Mouse (Mus musculus): ENCODE measurements around the gene Thtpa. TPM values are rescaled to one million over a fixed set of nuclear protein-coding genes. Genes with fewer than 3 reads are reported as not detected.

Thtpa gene
- polyA plus RNA-seq, 1 experiment: 7.5 TPM

DNA sequence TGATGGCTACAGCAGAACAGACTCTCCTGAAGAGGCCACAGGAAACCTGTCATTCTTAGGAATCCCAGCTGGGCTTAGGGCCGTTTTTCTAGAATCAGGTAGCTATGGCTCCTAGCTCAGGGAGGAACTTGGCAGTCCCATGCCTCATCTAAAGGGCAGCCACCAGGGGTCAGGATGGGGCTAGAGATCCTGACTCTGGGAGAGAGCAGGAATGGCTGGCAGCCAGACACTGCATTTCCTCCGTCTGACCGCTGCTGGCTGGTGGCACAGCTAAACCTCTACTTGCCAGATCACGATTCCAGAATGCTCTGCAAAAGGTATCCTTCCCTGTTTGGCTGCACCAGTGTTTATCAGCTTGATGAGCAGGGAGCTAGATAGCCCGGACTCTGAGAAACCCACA lies 27.4 kb downstream of the Thtpa start:
- WGBS: 3% methylated on average over 5 of the region's 5 CpGs
- no peak for DNase-seq (ENCODE audit: low read depth, low spot score)

DNA sequence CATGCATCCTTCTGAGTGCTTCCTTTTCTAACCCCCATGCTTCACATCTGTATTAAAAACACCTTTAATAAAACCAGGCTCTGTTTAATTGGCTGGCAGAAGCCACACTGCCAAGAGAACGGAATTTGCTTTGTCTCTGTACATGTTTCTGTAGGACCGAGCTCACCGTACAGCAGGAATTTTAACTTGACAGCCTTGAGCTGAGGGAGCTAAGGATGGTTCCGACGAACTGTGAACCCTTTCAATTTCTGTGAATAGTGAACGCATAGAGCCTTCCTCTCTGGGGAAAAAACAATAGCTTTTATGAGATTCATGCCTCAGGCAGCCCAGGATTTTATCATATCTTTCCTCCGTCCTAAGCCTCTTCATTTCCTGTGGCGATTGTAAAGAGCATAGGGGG lies 27.8 kb downstream of the Thtpa start:
- DNase-seq (ENCODE audit: low read depth, low spot score): no peak
- WGBS: 52% methylated on average over 8 of the region's 8 CpGs

DNA sequence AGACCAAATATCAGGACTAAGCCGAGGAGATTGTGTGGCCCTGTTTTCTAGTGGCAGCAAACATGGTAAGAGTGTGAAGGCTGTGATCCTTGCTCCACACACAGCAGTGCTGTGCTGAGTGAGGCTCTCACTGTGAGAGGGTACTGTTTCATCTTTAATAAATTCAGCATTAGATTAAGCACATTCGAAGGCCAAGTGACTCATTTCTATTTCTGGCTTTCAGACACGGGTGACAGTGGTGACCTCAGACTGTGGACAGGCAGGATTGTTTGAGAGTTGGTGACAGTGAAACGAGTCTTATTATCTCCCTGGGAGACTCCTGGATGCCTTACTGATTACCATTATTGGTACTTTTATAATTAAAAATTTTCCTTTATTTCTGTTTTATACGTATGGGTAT lies 31.1 kb downstream of the Thtpa start:
- 66% methylated on average over 5 of the region's 5 CpGs for WGBS
- DNase-seq (ENCODE audit: low read depth, low spot score): no peak

DNA sequence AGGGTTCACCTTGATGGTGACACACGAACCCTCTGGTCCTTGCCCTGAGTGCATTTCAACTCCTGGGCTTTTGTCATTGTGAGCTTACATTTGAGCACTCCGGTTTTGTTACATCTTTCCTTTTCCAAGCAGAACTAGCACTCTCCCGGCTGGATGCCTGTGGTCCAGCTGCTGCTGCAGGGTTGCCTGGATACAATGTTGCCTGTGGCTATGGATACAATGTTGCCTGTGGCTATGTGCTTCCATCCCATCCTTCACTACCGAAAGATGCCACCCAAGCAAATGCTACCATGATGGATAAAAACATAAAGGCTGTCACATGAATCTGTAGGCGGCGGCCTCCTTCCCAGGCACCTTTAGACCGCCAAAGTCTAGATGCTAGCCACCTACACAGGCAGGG lies 31.9 kb downstream of the Thtpa start:
- DNase-seq (ENCODE audit: low read depth, low spot score): no peak
- WGBS: 87% methylated on average over 7 of the region's 7 CpGs

DNA sequence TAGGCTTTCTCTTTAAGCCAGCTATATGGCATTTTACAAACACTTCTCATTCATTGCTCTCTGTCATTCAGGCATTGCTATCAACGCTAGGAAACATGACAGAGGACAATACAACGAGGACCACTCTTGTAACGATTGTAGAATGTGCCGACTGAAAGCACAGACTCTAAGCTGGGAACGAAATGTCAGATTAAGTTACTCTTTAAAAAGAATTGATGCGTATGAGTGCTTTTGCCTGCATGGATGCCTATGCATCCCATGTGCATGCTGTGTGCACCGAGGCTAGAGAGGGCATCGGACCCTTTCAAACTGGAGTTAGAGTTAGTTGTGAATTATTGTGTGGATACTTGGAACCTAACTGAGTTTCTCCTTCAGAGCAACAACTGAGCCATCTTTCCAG lies 41.1 kb downstream of the Thtpa start:
- WGBS: 82% methylated on average over 8 of the region's 8 CpGs
- DNase-seq (ENCODE audit: low read depth, low spot score): no peak

DNA sequence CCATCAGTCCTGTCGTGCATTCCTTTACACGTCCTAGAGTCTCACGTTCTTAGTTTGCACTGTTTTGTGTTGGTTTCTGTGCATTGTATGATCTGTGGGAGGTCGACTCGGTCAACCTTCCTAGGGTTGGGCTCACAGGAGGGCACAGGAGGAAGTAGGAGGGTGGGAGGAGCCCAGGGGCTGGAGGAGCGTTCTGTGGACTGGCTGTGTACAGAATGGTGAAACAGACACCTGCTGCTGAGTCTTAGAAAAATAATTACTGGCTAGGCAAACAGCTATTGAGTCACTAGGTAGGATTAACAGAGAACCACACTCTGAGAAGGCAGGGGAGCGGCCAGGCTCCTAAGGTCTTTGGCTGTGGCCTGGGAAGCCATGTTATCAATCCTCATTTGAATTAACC lies 44.7 kb downstream of the Thtpa start:
- DNase-seq (ENCODE audit: low read depth, low spot score): no peak
- WGBS: 21% methylated on average over 7 of the region's 7 CpGs

DNA sequence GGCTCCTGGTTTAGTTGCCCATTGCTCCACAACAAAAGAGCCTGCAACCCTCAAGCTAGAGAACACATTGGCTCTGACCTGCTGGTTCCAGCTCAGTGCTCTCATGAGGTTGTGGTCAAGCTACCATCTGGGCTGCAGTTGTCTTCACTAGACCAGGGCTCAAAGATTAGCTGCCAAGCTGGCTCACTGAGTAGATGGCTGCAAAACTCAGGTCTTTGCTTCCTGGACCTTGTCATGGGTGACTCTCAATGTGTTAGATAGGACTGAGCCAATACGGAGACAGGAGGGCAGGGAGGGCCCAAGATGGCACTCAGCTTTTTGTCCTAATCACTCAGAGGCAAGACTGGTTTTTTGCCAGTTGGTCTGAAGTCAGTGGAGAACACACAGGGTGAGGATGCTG lies 51.7 kb downstream of the Thtpa start:
- no peak for DNase-seq (ENCODE audit: low read depth, low spot score)
- 83% methylated on average over 1 of the region's 1 CpGs for WGBS

DNA sequence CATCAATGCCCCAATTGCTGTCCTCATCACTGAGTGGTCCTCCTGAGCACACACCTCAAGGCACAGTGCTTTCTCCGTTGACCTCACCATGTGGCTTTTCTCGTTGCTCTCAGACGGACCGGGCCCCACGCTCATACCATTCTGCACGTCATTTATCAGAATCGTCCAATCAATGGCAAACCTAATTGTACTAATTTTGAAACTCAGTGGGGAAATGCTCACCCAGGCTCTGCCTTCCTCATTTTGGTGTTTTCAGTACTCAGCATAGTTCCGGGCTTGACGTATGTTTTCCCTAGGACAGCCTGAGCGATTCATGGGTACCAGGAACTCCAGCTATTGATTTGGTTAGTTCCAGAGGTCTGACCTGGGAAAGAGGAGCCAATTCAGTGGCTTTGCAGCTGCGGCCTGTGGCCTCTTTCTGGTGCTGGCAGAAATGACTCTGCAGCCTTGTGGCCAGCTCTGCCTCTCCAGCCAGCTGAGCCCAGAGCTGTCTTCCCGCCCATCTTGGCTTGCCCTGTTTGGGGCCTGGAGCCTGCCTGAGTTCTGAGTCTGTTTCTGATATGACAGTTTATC lies 52.3 kb downstream of the Thtpa start:
- DNase-seq (ENCODE audit: low read depth, low spot score): no peak
- WGBS: 84% methylated on average over 12 of the region's 12 CpGs

DNA sequence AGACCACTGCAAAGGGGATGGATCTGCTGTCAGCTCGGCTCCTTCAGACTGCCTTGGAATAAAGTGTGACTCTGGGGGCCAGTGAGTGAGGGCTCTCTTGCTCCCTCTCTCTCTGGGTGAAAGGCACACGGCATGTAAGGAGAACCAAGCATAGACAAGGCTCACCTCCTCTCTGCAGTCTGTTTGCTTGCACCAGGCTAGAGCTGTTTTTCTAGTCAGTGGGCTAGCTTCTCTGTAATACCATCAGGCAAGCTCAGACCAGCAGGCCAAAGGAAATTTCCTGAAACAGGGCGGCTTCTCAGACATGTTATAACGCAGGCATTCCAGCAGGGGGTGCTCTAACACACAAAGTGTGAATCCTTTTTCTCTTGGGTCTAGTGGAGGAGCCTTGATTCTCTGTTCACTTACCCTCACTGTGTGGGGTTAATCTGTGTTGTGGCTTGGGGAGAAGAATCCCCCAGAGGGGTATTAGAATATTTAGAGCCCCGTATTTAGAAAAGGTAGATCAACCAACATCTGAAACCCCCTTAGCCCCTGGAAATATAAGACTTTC lies 53.9 kb downstream of the Thtpa start:
- DNase-seq (ENCODE audit: low read depth, low spot score): no peak
- WGBS: 37% methylated on average over 5 of the region's 5 CpGs

Other genes starting within 250 kb of the Thtpa start
- gene Homez, start 223.8 kb upstream of the Thtpa start, polyA plus RNA-seq (2012; rRNA removed): 2.5 and 3.4 TPM in 2 replicates
- gene Ppp1r3e, start 217.2 kb upstream of the Thtpa start, polyA plus RNA-seq (2012; rRNA removed): 9.1 and 11.2 TPM in 2 replicates
- gene Bcl2l2, start 211.4 kb upstream of the Thtpa start, polyA plus RNA-seq (2012; rRNA removed): 31.6 and 48.3 TPM in 2 replicates
- 0.74 TPM in 1 of 2 replicates, not detected in the other for gene Gm20521, start 211.3 kb upstream of the Thtpa start, polyA plus RNA-seq (2012; rRNA removed)
- 77.8 and 112 TPM in 2 replicates for gene Pabpn1, start 202.3 kb upstream of the Thtpa start, polyA plus RNA-seq (2012; rRNA removed)
- 11.3 and 11.7 TPM in 2 replicates for gene Slc22a17, start 181.7 kb upstream of the Thtpa start, polyA plus RNA-seq (2012; rRNA removed)
- 3.0 and 3.5 TPM in 2 replicates for gene Efs, start 168.7 kb upstream of the Thtpa start, polyA plus RNA-seq (2012; rRNA removed)
- gene Il25, start 162.1 kb upstream of the Thtpa start, polyA plus RNA-seq (2012; rRNA removed): 0.21 and 0.50 TPM in 2 replicates
- 1.0 and 1.8 TPM in 2 replicates for gene Cmtm5, start 158.5 kb upstream of the Thtpa start, polyA plus RNA-seq (2012; rRNA removed)
- 0.01 and 0.07 TPM in 2 replicates for gene Myh6, start 127.9 kb upstream of the Thtpa start, polyA plus RNA-seq (2012; rRNA removed)
- not detected in 2 replicates for gene Gm17428, start 117.9 kb upstream of the Thtpa start, polyA plus RNA-seq (2012; rRNA removed)
- gene Myh7, start 100.2 kb upstream of the Thtpa start, polyA plus RNA-seq (2012; rRNA removed): 0.19 and 0.22 TPM in 2 replicates
- gene Ngdn, start 79.3 kb upstream of the Thtpa start, polyA plus RNA-seq (2012; rRNA removed): 17.9 and 18.3 TPM in 2 replicates
- 1.4 and 1.7 TPM in 2 replicates for gene Zfhx2, start 2.5 kb upstream of the Thtpa start, polyA plus RNA-seq (2012; rRNA removed)
- 64.5 and 107 TPM in 2 replicates for gene Ap1g2, start 11.8 kb downstream of the Thtpa start, polyA plus RNA-seq (2012; rRNA removed)
- gene Jph4, start 22.2 kb downstream of the Thtpa start, polyA plus RNA-seq (2012; rRNA removed): 0.52 and 0.92 TPM in 2 replicates
- gene Dhrs2, start 127.2 kb downstream of the Thtpa start, polyA plus RNA-seq (2012; rRNA removed): not detected in 2 replicates